Mouse (Mus musculus): ENCODE results near the gene Senp2.

The Senp2 gene

GRCm38 (mm10) chr16:22038554-22038953 lies 29.3 kb downstream of the Senp2 start:
- DNase-seq, result no peak

- DNase-seq, result no peak
These were observed 30.7 kb downstream of the Senp2 start for GRCm38 (mm10) chr16:22039978-22040377.

- no peak for DNase-seq
These were observed 34.5 kb downstream of the Senp2 start for GRCm38 (mm10) chr16:22043830-22044229.

GRCm38 (mm10) chr16:22045930-22046329 lies 36.6 kb downstream of the Senp2 start:
- no peak for DNase-seq

- no peak for DNase-seq
These were observed 37.6 kb downstream of the Senp2 start for GRCm38 (mm10) chr16:22046739-22047366.

- no peak for DNase-seq
These were observed 44.1 kb downstream of the Senp2 start for GRCm38 (mm10) chr16:22053411-22053810.

GRCm38 (mm10) chr16:22057498-22057897 lies 48.2 kb downstream of the Senp2 start:
- DNase-seq, result no peak

GRCm38 (mm10) chr16:22058871-22059270 lies 49.6 kb downstream of the Senp2 start:
- DNase-seq, result no peak

- DNase-seq, result no peak
These were observed 51.1 kb downstream of the Senp2 start for GRCm38 (mm10) chr16:22060416-22060815.

- no peak for DNase-seq
These were observed 52.4 kb downstream of the Senp2 start for GRCm38 (mm10) chr16:22061555-22062160.

GRCm38 (mm10) chr16:22062284-22062683 lies 53.0 kb downstream of the Senp2 start:
- DNase-seq, result no peak

- DNase-seq, result no peak
These were observed 56.3 kb downstream of the Senp2 start for GRCm38 (mm10) chr16:22065536-22065935.

GRCm38 (mm10) chr16:22067406-22067805 lies 58.1 kb downstream of the Senp2 start:
- no peak for DNase-seq

GRCm38 (mm10) chr16:22071361-22071760 lies 62.1 kb downstream of the Senp2 start:
- DNase-seq, result no peak

GRCm38 (mm10) chr16:22075067-22075466 lies 65.8 kb downstream of the Senp2 start:
- no peak for DNase-seq

- DNase-seq, result no peak
These were observed 66.7 kb downstream of the Senp2 start for GRCm38 (mm10) chr16:22075829-22076619.

- DNase-seq, result no peak
These were observed 67.3 kb downstream of the Senp2 start for GRCm38 (mm10) chr16:22076620-22076941.

- DNase-seq, result no peak
These were observed 70.9 kb downstream of the Senp2 start for GRCm38 (mm10) chr16:22080125-22080710.

- DNase-seq, result no peak
These were observed 76.1 kb downstream of the Senp2 start for GRCm38 (mm10) chr16:22085411-22085810.

GRCm38 (mm10) chr16:22091255-22091783 lies 82.0 kb downstream of the Senp2 start:
- DNase-seq, result no peak

GRCm38 (mm10) chr16:22095751-22096150 lies 86.5 kb downstream of the Senp2 start:
- DNase-seq, result no peak

GRCm38 (mm10) chr16:22097659-22098058 lies 88.4 kb downstream of the Senp2 start:
- no peak for DNase-seq

Measured in retina, postnatal 1 day (tissue).